Mouse (Mus musculus): ENCODE data around the gene Dhx57. TPM values are rescaled to one million over a fixed set of nuclear protein-coding genes. Genes with fewer than 3 reads are reported as not detected.
"Not testable (repeated sequence)": the region's sequence is repeated elsewhere in the genome, so short reads cannot be mapped to it uniquely, and the experiment has no call there.

The Dhx57 gene
- polyA plus RNA-seq, 1 experiment: 31.7 TPM

DNA sequence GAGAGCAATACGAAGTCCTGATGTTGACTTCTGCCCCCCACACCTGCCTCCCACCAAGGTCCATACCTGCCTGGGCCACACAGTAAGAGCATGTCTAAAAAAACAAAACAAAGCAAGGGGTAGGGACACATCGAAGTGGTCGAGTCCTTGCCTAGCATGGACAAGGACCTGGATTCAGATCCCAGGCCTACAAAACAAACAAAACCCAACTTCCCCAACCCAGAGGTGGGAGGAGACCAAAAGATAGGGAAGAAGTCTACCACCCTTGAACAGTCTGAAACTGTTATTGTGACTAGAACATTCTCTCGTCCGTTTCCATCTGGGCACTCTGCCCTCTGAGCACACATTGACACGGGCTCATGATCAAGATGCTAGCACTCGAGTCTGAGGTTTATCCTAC is 55.9 kb downstream of the Dhx57 start:
- TF ChIP-seq POLR2A (IDR thresholded peaks at IDR 0.05; ENCODE audit: extremely low read depth, insufficient read depth, low read length): no peak
- no peak for TF ChIP-seq CTCF (IDR thresholded peaks at IDR 0.05; ENCODE audit: extremely low read depth, insufficient read depth, low read length)
- peaks cover 4% of the 10 kb centered on the region; the same call in 1 of the 2 replicates for H3K4me1 ChIP-seq (ENCODE audit: control insufficient read depth, insufficient read depth, low read length)
- H3K27ac ChIP-seq (ENCODE audit: insufficient read depth, low read length): peak overlapping the region; percentile 53
- no peak overlapping the region for H3K4me3 ChIP-seq (ENCODE audit: insufficient read depth, low read length)

DNA sequence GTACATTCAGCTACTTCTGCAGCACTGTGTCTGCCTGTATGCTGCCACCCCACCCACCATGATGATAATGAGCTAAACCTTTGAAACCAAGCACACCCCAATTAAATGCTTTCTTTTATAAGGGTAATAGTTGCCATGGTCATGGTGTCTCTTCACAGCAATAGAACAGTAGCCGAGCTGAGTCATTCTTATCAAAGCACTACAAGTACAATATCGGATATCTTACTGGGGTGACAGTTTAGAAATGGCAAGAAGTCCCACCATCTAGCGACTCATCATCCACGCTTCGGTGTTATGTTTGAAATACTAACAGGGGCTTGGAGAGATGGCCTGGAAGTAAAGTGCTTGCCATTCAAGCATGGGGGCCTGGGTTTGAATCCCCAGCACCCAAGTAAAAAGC is 56.4 kb downstream of the Dhx57 start:
- Histone ChIP-seq H3K4me3 (ENCODE audit: insufficient read depth, low read length) (no peak overlapping the region), H3K4me1 (ENCODE audit: control insufficient read depth, insufficient read depth, low read length) (peaks cover 4% of the 10 kb centered on the region; the same call in 1 of the 2 replicates), H3K27ac (ENCODE audit: insufficient read depth, low read length) (no peak overlapping the region)
- TF ChIP-seq POLR2A (IDR thresholded peaks at IDR 0.05; ENCODE audit: extremely low read depth, insufficient read depth, low read length) (no peak), CTCF (IDR thresholded peaks at IDR 0.05; ENCODE audit: extremely low read depth, insufficient read depth, low read length) (no peak)

DNA sequence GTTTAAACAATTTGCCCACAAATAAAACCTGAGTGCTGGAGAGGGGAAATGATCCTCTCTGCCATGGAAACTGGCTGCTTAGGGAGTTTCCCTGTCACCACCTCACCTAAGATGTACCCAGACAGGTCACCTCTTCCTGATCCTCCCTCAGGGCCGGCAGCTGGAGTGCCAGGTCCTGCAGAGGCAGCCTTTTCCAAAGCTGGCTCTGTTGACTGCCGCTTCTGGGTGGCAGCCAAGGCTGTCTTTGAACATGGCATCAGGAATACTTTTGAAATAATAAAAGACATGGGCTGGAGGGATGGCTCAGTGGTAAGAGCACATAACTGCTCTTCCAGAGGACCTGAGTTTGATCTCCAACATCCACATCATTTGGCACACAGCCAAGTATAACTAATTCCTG is 60.9 kb downstream of the Dhx57 start:
- Histone ChIP-seq H3K4me1 (ENCODE audit: control insufficient read depth, insufficient read depth, low read length) (peaks cover 2% of the 10 kb centered on the region), H3K27ac (ENCODE audit: insufficient read depth, low read length) (no peak overlapping the region), H3K4me3 (ENCODE audit: insufficient read depth, low read length) (no peak overlapping the region)
- TF ChIP-seq POLR2A (IDR thresholded peaks at IDR 0.05; ENCODE audit: extremely low read depth, insufficient read depth, low read length) (no peak), CTCF (IDR thresholded peaks at IDR 0.05; ENCODE audit: extremely low read depth, insufficient read depth, low read length) (no peak)

DNA sequence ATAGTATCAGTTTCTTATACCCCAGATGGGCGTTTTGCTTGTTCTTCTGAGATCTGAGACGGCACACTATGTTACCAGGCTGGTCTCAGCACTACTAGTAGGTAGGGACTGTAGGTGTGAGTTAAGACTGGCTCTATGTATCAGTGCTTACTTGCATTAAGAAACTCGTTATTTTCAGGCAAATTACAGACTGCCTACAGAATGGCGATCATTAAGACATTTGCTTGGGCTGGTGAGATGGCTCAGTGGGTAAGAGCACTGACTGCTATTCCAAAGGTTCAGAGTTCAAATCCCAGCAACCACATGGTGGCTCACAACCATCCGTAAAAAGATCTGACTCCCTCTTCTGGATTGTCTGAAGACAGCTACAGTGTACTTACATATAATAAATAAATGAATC is 65.1 kb downstream of the Dhx57 start:
- peak overlapping the region; percentile 36; the same call in 1 of the 2 replicates for H3K4me3 ChIP-seq (ENCODE audit: insufficient read depth, low read length)
- not testable (repeated sequence) for H3K27ac ChIP-seq (ENCODE audit: insufficient read depth, low read length); H3K4me1 ChIP-seq (ENCODE audit: control insufficient read depth, insufficient read depth, low read length)

DNA sequence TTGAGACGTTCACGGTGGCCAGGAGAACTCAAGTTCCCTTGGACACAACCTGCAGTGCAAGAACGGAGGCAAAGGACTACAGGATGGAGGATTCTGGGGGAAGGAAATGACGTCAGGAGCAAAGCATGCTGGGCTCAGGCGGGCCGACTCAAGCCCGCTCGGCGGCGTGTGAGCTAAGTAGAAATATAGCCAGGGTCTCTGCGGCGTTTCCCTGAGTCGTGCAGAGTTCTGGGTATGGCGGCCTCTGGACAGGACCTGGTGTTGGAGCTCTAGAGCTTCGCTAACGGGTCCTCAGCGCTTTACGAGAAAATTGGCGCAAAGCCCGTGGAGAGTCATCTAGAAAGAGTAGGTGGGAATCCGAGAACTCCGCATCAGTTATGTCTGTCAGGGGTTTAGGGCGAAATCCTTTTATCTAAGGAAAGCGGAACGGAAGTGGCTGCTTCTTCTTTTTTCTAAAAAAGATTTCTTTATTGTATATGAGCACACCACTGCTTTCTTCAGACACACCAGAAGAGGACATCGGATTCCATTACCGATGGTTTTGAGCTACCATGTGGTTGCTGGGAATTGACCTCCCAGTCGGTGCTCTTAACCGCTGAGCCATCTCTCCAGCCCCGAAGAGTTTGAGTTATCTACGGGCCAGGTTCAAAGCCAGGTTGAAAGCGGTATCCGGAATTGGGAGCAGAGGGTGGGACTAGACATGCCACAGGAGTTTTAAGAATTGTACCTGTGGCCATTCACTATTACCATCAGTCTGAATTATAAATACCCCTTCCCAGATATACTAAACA is 65.8 kb downstream of the Dhx57 start, which contains the start of gene Gemin6:
Gene Gemin6, plus strand, starts transcription at position 116 of the 791 bp plus-strand sequence.
- H3K27ac ChIP-seq (ENCODE audit: insufficient read depth, low read length): no peak within 1 kb of the TSS
- peak within 1 kb of the TSS; percentile 36 for H3K4me3 ChIP-seq (ENCODE audit: insufficient read depth, low read length)
- no peaks in the 10 kb centered on the region; the same call in 1 of the 2 replicates for H3K4me1 ChIP-seq (ENCODE audit: control insufficient read depth, insufficient read depth, low read length)
- no peak for TF ChIP-seq CTCF (IDR thresholded peaks at IDR 0.05; ENCODE audit: extremely low read depth, insufficient read depth, low read length)
- peak; percentile 79 for TF ChIP-seq POLR2A (IDR thresholded peaks at IDR 0.05; ENCODE audit: extremely low read depth, insufficient read depth, low read length)

DNA sequence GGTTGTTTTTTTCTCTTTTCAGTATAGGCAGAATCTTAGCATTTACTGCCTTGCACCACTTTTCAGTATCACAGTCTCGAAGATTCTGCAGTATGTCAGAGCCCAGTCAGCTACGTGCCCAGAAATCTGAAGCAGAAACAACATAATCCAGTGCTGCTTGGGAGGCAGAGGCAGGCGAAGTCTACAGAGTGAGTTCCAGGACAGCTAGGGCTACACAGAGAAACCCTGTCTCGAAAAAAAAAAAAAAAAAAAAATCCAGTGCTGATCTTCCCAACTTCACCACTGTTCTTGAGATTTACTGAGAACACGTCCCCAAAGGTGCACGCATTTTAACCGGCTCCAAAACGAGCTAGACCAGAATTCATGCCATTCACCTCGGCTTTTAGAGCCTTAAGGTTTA is 66.4 kb downstream of the Dhx57 start:
- Histone ChIP-seq H3K4me3 (ENCODE audit: insufficient read depth, low read length) (peak overlapping the region; percentile 36), H3K27ac (ENCODE audit: insufficient read depth, low read length) (no peak overlapping the region), H3K4me1 (ENCODE audit: control insufficient read depth, insufficient read depth, low read length) (no peaks in the 10 kb centered on the region; the same call in 1 of the 2 replicates)
- TF ChIP-seq CTCF (IDR thresholded peaks at IDR 0.05; ENCODE audit: extremely low read depth, insufficient read depth, low read length): no peak
- TF ChIP-seq POLR2A (IDR thresholded peaks at IDR 0.05; ENCODE audit: extremely low read depth, insufficient read depth, low read length): no peak

DNA sequence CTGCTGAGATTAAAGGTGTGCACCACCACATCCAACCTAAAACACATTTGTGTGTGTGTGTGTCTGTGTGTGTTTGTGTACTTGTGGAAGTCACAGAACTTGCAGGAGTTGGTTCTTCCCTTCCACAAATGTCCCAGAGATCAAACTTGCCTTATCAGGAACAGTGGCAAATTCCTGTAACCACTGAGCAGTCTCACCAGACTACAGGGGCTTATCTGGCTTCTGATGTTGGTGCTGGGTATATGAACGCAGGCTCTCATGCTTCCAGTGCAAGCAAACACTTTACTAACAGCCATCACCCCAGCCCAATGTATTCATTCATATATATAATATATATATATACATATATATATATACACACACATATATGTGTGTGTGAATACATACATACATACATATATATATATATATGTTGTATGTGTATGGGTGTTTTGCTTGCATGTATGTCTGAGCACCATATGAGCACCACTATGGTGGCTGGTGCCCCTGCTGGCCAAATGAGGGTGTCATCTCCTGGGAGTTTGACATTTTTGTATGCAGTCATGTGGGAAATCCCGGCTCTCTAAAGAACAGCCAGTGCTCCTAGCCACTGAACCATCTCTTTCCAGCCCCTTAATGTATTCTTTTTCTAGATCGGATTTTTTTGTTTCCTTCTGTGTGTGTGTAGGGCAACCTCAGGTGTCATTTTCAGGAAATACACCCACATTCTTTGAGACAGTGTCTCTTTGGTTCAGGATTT is 68.2 kb downstream of the Dhx57 start:
- Histone ChIP-seq H3K4me3 (ENCODE audit: insufficient read depth, low read length) (no peak overlapping the region), H3K27ac (ENCODE audit: insufficient read depth, low read length) (no peak overlapping the region), H3K4me1 (ENCODE audit: control insufficient read depth, insufficient read depth, low read length) (no peaks in the 10 kb centered on the region; the same call in 1 of the 2 replicates)
- TF ChIP-seq POLR2A (IDR thresholded peaks at IDR 0.05; ENCODE audit: extremely low read depth, insufficient read depth, low read length): no peak
- no peak for TF ChIP-seq CTCF (IDR thresholded peaks at IDR 0.05; ENCODE audit: extremely low read depth, insufficient read depth, low read length)

DNA sequence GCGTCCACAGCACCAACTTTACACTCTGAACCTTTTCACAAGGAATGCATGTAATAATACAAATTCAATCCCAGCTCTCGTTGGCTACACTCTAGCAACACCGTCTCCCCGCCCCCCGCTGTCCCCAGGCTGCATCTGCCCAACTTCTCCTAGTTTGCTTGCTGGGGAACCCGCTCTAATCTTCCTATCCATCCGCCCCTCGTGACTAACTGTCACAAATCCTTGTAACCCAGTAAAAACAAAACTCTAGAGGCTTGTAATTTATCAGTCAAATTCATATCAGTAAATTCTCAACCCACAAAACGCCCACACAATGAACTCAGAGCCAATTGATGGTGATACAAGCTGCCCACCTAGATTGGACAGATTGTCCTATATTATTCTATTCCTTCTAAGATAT is 69.1 kb downstream of the Dhx57 start:
- H3K4me1 ChIP-seq (ENCODE audit: control insufficient read depth, insufficient read depth, low read length): no peaks in the 10 kb centered on the region; the same call in 1 of the 2 replicates
- H3K4me3 ChIP-seq (ENCODE audit: insufficient read depth, low read length): no peak overlapping the region
- TF ChIP-seq CTCF (IDR thresholded peaks at IDR 0.05; ENCODE audit: extremely low read depth, insufficient read depth, low read length) (no peak), POLR2A (IDR thresholded peaks at IDR 0.05; ENCODE audit: extremely low read depth, insufficient read depth, low read length) (no peak)
- H3K27ac ChIP-seq (ENCODE audit: insufficient read depth, low read length): no peak overlapping the region

DNA sequence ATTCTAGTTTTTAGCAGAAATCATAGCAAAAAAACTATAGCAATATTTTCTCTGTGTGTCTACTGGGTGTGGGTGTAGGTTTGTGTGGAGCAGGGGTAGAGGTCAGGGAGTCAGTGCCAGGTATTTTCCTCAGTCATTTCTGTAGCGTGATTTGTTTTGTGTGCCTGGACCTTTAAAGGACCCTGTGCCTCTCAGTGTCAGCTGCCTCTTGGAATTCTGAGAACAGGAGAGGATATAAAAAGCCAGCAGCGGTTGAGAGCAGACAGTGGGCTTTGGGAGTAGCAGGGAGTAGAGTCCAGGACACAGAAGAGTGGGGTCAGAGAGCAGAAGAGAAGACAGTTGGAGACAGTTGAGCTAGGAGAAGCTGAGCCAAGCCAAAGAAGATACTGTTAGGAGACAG is 70.1 kb downstream of the Dhx57 start:
- TF ChIP-seq CTCF (IDR thresholded peaks at IDR 0.05; ENCODE audit: extremely low read depth, insufficient read depth, low read length): no peak
- no peak for TF ChIP-seq POLR2A (IDR thresholded peaks at IDR 0.05; ENCODE audit: extremely low read depth, insufficient read depth, low read length)
- H3K27ac ChIP-seq (ENCODE audit: insufficient read depth, low read length): no peak overlapping the region
- H3K4me1 ChIP-seq (ENCODE audit: control insufficient read depth, insufficient read depth, low read length): no peaks in the 10 kb centered on the region; the same call in 1 of the 2 replicates
- H3K4me3 ChIP-seq (ENCODE audit: insufficient read depth, low read length): no peak overlapping the region

DNA sequence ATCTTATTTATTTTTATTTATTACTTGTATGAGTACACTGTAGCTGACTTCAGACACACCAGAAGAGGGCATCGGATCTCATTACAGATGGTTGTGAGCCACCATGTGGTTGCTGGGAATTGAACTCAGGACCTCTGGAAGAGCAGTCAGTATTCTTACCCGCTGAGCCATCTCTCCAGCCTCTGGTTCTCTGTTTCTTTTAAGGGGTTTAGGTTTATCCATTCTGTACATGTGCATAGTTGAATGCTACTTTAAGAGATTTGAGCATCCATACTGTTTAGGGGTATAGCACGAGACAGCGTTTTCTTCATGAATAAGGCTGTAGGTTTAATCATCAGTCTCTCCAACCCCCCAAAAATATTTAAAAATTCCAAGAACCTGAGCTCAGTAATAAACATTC is 76.3 kb downstream of the Dhx57 start:
- H3K4me1 ChIP-seq (ENCODE audit: control insufficient read depth, insufficient read depth, low read length); H3K4me3 ChIP-seq (ENCODE audit: insufficient read depth, low read length); H3K27ac ChIP-seq (ENCODE audit: insufficient read depth, low read length): not testable (repeated sequence)

Data from cortical plate, adult 2 months (tissue).